Mouse (Mus musculus) erythroblast, embryonic 14.5 days (primary cell): Measurements from ENCODE around the gene Slc25a54.

Experiments used
- GATA1 ChIP-seq: IDR thresholded peaks from 2 replicates; pipeline ENCODE4 v1.6.1; 2012; ENCODE audit warnings: low read length, inconsistent platforms, mixed read lengths
- TAL1 ChIP-seq: IDR thresholded peaks from 3 replicates; pipeline ENCODE4 v1.6.1; 2012; ENCODE audit warnings: low read length, inconsistent platforms, mixed read lengths

DNA sequence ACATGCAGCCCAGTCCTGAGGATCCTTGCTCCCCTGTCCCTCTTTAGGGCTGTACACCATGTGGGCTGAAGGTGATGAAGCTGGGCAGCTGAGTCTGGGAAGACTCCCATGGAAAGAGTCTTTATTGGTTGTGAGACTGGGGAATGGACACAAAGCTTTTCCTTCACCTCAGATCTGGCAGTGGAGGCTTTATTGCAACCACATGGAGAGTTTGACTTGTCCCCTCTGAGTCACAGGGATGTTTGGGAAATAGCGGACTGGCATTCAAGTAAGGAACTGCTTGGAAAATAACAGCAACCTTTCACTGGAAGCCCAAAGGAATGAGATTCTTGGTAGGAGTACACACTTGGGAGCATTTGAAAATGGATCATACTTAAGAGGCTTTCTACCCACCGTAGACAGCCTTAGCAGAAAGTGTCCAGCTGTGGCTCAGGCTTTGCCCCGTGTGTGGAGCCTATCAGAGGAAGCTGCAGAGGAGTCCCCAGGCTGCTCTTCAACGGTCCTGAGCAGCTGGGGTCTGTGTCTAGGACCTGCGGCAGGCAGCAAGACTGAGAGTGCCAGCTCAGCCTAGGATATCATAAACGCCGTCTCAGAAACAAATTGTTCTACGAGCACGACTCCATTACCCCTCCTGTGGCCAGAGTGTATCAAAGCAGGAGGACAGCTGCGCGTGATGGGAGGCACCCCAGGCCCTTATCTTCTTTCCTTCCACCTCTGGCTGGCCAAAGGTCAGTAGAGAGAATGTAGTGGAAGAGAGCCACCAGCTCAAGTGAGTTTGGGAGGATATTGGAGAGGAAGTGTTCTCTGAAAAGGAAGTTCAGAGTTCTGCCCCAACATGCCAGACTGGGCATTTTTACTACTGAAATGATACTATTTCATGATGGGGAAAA, 29.0 kb upstream of the Slc25a54 start:
- no peak for TF ChIP-seq GATA1
- TF ChIP-seq TAL1, result no peak
